Mouse (Mus musculus) Patski (cell line): ENCODE measurements at regions not wholly inside any gene's neighbourhood (a gene's known extent, or its start where the extent isn't known, plus 50 kb on each side); places are given as distances from the start of the nearest gene placed in this dataset.

ENCODE experiments used
- ATAC-seq: fragments of 100-300 bp; one replicate; pipeline ENCODE4 v1.8.0; 2021
- CTCF ChIA-PET: fragments of 350-600 bp; sonication (Branson Sonifier 250); formaldehyde crosslinking; loops from one replicate; lab custom pipeline; 2022; ENCODE audit warnings: inconsistent platforms; lab: Charles Lee
- POLR2A ChIA-PET: fragments of 350-600 bp; sonication (Branson Sonifier 250); formaldehyde crosslinking; loops from one replicate; lab custom pipeline; 2022; ENCODE audit warnings: antibody characterized with exemption, inconsistent platforms; lab: Charles Lee
- DNase-seq: peaks from one replicate; pipeline ENCODE4 v3.0.0-alpha.2; 2011; ENCODE audit warnings: low read depth, low spot score
- H3K27me3 ChIP-seq: fragments of 371-371 bp; one replicate; pipeline ENCODE4 v1.5.1; 2021
- CTCF ChIP-seq: fragments of 100-300 bp; IDR thresholded peaks from one replicate; pipeline ENCODE4 v1.5.1; 2021
- in situ Hi-C: fragments of 300-500 bp; cut with MboI; formaldehyde crosslinking; loops from 3 replicates; pipeline ENCODE4 v1.11.1; 2018; ENCODE audit warnings: low pct_unique_long_range_greater_than_20kb, mixed read lengths

- no peaks in the 10 kb centered on the region for H3K27me3 ChIP-seq
- DNase-seq, result no peak
- POLR2A ChIA-PET, result no interaction called here
- in situ Hi-C loops, result no loop called here
- ATAC-seq, result no peak
- no peak for TF ChIP-seq CTCF
- CTCF ChIA-PET, result no interaction called here
Measured at GRCm38 (mm10) chr3:118248768-118249167, 313.2 kb upstream of the Dpyd start.

GRCm38 (mm10) chr3:118275917-118276316 lies 286.0 kb upstream of the Dpyd start:
- CTCF ChIA-PET, result interaction anchor here (0.6 kb wide), 1 partner anchor 592 kb away, joined by 3 read pairs; no protein-coding TSS in a partner anchor
- no peak for TF ChIP-seq CTCF
- ATAC-seq (no peak), DNase-seq (no peak)
- in situ Hi-C loops, result no loop called here
- POLR2A ChIA-PET, result no interaction called here
- H3K27me3 ChIP-seq, result no peaks in the 10 kb centered on the region

- ChIA-PET CTCF (no interaction called here), POLR2A (interaction anchor here (0.6 kb wide), 1 partner anchor 22 kb away, joined by 4 read pairs; no protein-coding TSS in a partner anchor)
- no peak for TF ChIP-seq CTCF
- no peak for ATAC-seq
- no peak for DNase-seq
- H3K27me3 ChIP-seq, result no peaks in the 10 kb centered on the region
- in situ Hi-C loops, result no loop called here
Measured at GRCm38 (mm10) chr3:118278274-118278673, 283.7 kb upstream of the Dpyd start.

- ATAC-seq (no peak), DNase-seq (no peak)
- CTCF ChIA-PET, result no interaction called here
- no peaks in the 10 kb centered on the region for H3K27me3 ChIP-seq
- POLR2A ChIA-PET, result no interaction called here
- in situ Hi-C loops, result no loop called here
- TF ChIP-seq CTCF, result no peak
Measured at GRCm38 (mm10) chr3:118286946-118287345, 275.0 kb upstream of the Dpyd start.

GRCm38 (mm10) chr3:118325111-118325510 lies 236.8 kb upstream of the Dpyd start:
- ATAC-seq, result no peak
- CTCF ChIA-PET, result no interaction called here
- in situ Hi-C loops, result no loop called here
- H3K27me3 ChIP-seq, result no peaks in the 10 kb centered on the region
- TF ChIP-seq CTCF, result no peak
- POLR2A ChIA-PET, result no interaction called here
- no peak for DNase-seq

- in situ Hi-C loops, result no loop called here
- POLR2A ChIA-PET, result no interaction called here
Measured at GRCm38 (mm10) chr3:118328237-118328636, 233.7 kb upstream of the Dpyd start.

GRCm38 (mm10) chr3:118329132-118329674 lies 232.7 kb upstream of the Dpyd start:
- no peak for TF ChIP-seq CTCF
- CTCF ChIA-PET, result no interaction called here
- in situ Hi-C loops, result no loop called here
- POLR2A ChIA-PET, result no interaction called here
- DNase-seq, result no peak
- no peak for ATAC-seq
- H3K27me3 ChIP-seq, result no peaks in the 10 kb centered on the region

More at GRCm38 (mm10) chr3:118328237-118328636, 233.7 kb upstream of the Dpyd start:
- H3K27me3 ChIP-seq, result no peaks in the 10 kb centered on the region
- no peak for DNase-seq
- no peak for TF ChIP-seq CTCF
- ATAC-seq, result no peak
- CTCF ChIA-PET, result no interaction called here

GRCm38 (mm10) chr3:118331559-118331958 lies 230.4 kb upstream of the Dpyd start:
- no peak for ATAC-seq
- ChIA-PET CTCF (no interaction called here), POLR2A (no interaction called here)
- in situ Hi-C loops, result no loop called here
- no peak for TF ChIP-seq CTCF
- no peaks in the 10 kb centered on the region for H3K27me3 ChIP-seq
- DNase-seq, result no peak

GRCm38 (mm10) chr3:118338716-118339115 lies 223.2 kb upstream of the Dpyd start:
- TF ChIP-seq CTCF, result no peak
- ATAC-seq (no peak), DNase-seq (no peak)
- in situ Hi-C loops, result no loop called here
- CTCF ChIA-PET, result no interaction called here
- POLR2A ChIA-PET, result no interaction called here
- no peaks in the 10 kb centered on the region for H3K27me3 ChIP-seq

- DNase-seq (no peak), ATAC-seq (no peak)
- no peaks in the 10 kb centered on the region for H3K27me3 ChIP-seq
- no peak for TF ChIP-seq CTCF
- ChIA-PET POLR2A (no interaction called here), CTCF (no interaction called here)
- in situ Hi-C loops, result no loop called here
Measured at GRCm38 (mm10) chr3:118361741-118362141, 200.2 kb upstream of the Dpyd start.
